Mouse (Mus musculus) urinary bladder, adult 2 months (tissue): ENCODE results near the gene D930048N14Rik. TPM values are rescaled to one million over a fixed set of nuclear protein-coding genes. Genes with fewer than 3 reads are reported as not detected.
A peak's percentile ranks its signal among the peaks of the same experiment; 100 is the strongest.
"Not testable (repeated sequence)": the region's sequence is repeated elsewhere in the genome, so short reads cannot be mapped to it uniquely, and the experiment has no call there.

Experiments
- DNase-seq: peaks from one replicate; pipeline ENCODE4 v3.0.0; 2022; ENCODE audit warnings: low spot score
- polyA plus RNA-seq: library from polyadenylated mRNA; depleted of rRNA; stranded (reverse); fragments of >200 nt; gene quantifications from 2 replicates; pipeline ENCODE4 v1.2.3, GENCODE M21; 2012

The D930048N14Rik gene
- polyA plus RNA-seq, 1 experiment = 20.6 TPM

GRCm38 (mm10) chr11:51627907-51628306, 22.8 kb upstream of the D930048N14Rik start:
- no peak for DNase-seq

- DNase-seq = no peak
These were observed 21.0 kb upstream of the D930048N14Rik start for GRCm38 (mm10) chr11:51629651-51630314.

GRCm38 (mm10) chr11:51632130-51632753, 18.5 kb upstream of the D930048N14Rik start:
- DNase-seq = no peak

- not testable (repeated sequence) for DNase-seq
These were observed 17.6 kb upstream of the D930048N14Rik start for GRCm38 (mm10) chr11:51633200-51633599.

GRCm38 (mm10) chr11:51633721-51634120, 17.0 kb upstream of the D930048N14Rik start:
- DNase-seq = no peak

GRCm38 (mm10) chr11:51635127-51635524, 15.6 kb upstream of the D930048N14Rik start:
- DNase-seq = no peak

- peak; percentile 89 for DNase-seq
These were observed 15.0 kb upstream of the D930048N14Rik start, which contains the start of gene Rmnd5b for GRCm38 (mm10) chr11:51635525-51636322. TSS of gene Rmnd5b (minus strand) at chr11:51635896.

- DNase-seq = no peak
These were observed 14.4 kb upstream of the D930048N14Rik start for GRCm38 (mm10) chr11:51636323-51636684.

- no peak for DNase-seq
These were observed 12.8 kb upstream of the D930048N14Rik start for GRCm38 (mm10) chr11:51637971-51638414.

- DNase-seq = no peak
These were observed 12.3 kb upstream of the D930048N14Rik start for GRCm38 (mm10) chr11:51638497-51638896.

GRCm38 (mm10) chr11:51640748-51641147, 10.0 kb upstream of the D930048N14Rik start:
- DNase-seq = no peak

- no peak for DNase-seq
These were observed 7.6 kb upstream of the D930048N14Rik start for GRCm38 (mm10) chr11:51643202-51643601.

GRCm38 (mm10) chr11:51643761-51644160, 7.0 kb upstream of the D930048N14Rik start:
- no peak for DNase-seq

GRCm38 (mm10) chr11:51644217-51644616, 6.5 kb upstream of the D930048N14Rik start:
- DNase-seq = no peak

- DNase-seq = no peak
These were observed 5.5 kb upstream of the D930048N14Rik start for GRCm38 (mm10) chr11:51645293-51645692.

GRCm38 (mm10) chr11:51646245-51646644, 4.5 kb upstream of the D930048N14Rik start:
- no peak for DNase-seq

GRCm38 (mm10) chr11:51646751-51647667, 3.7 kb upstream of the D930048N14Rik start:
- no peak for DNase-seq

- DNase-seq = no peak
These were observed 2.2 kb upstream of the D930048N14Rik start for GRCm38 (mm10) chr11:51648566-51648965.

- DNase-seq = no peak
These were observed 1.5 kb upstream of the D930048N14Rik start for GRCm38 (mm10) chr11:51649111-51649888.

GRCm38 (mm10) chr11:51649889-51650199, 910 bp upstream of the D930048N14Rik start:
- DNase-seq = no peak

- no peak for DNase-seq
These were observed 493 bp upstream of the D930048N14Rik start for GRCm38 (mm10) chr11:51650261-51650660.
